Mouse (Mus musculus) gastrocnemius, adult 8-10 months (tissue): ENCODE measurements around the gene Kmo. TPM values are rescaled to one million over a fixed set of nuclear protein-coding genes. Genes with fewer than 3 reads are reported as not detected.

ENCODE experiments used
- DNase-seq, 2 experiments: peaks; one replicate each; pipeline ENCODE4 v3.0.0; 2022; ENCODE audit warnings: low spot score in 2 of 2
- total RNA-seq, 4 experiments: library from RNA; stranded (reverse); gene quantifications; 2 replicates each; pipeline ENCODE4 v1.2.4; 2022

The Kmo gene
- total RNA-seq: under 1 TPM in 1 of 4 experiments, not detected in 3; 0.11 TPM

GRCm38 (mm10) chr1:175619814-175620431, at the start of gene Kmo:
Kmo (plus strand) TSS chr1:175620381.
- no peak for DNase-seq

GRCm38 (mm10) chr1:175574129-175574528, 46.1 kb upstream of the Kmo start:
- no peak for DNase-seq

GRCm38 (mm10) chr1:175578425-175579096, 41.6 kb upstream of the Kmo start:
- DNase-seq: no peak

GRCm38 (mm10) chr1:175579598-175580235, 40.5 kb upstream of the Kmo start:
- no peak for DNase-seq

- DNase-seq: no peak
Observed at GRCm38 (mm10) chr1:175580346-175580745, 39.8 kb upstream of the Kmo start.

GRCm38 (mm10) chr1:175582799-175583198, 37.4 kb upstream of the Kmo start:
- DNase-seq: no peak

- DNase-seq: no peak
Observed at GRCm38 (mm10) chr1:175585267-175585666, 34.9 kb upstream of the Kmo start.

GRCm38 (mm10) chr1:175586656-175587055, 33.5 kb upstream of the Kmo start:
- no peak for DNase-seq

GRCm38 (mm10) chr1:175592832-175593231, 27.3 kb upstream of the Kmo start:
- DNase-seq: no peak

- no peak for DNase-seq
Observed at GRCm38 (mm10) chr1:175602231-175602630, 17.9 kb upstream of the Kmo start.

GRCm38 (mm10) chr1:175603390-175603789, 16.8 kb upstream of the Kmo start:
- no peak for DNase-seq

- no peak for DNase-seq
Observed at GRCm38 (mm10) chr1:175607308-175607707, 12.9 kb upstream of the Kmo start.

- no peak for DNase-seq
Observed at GRCm38 (mm10) chr1:175607838-175608585, 12.2 kb upstream of the Kmo start.

GRCm38 (mm10) chr1:175608708-175609107, 11.5 kb upstream of the Kmo start:
- no peak for DNase-seq

- no peak for DNase-seq
Observed at GRCm38 (mm10) chr1:175614992-175615391, 5.2 kb upstream of the Kmo start.

GRCm38 (mm10) chr1:175623656-175624055, 3.5 kb downstream of the Kmo start:
- no peak for DNase-seq

GRCm38 (mm10) chr1:175625257-175625879, 5.2 kb downstream of the Kmo start, which contains the start of gene Fh1:
Fh1 (minus strand) TSS chr1:175625635.
- DNase-seq: peak; percentile 94

- no peak for DNase-seq
Observed at GRCm38 (mm10) chr1:175625990-175626692, 6.0 kb downstream of the Kmo start.

GRCm38 (mm10) chr1:175629248-175629647, 9.1 kb downstream of the Kmo start:
- no peak for DNase-seq

GRCm38 (mm10) chr1:175630345-175630744, 10.2 kb downstream of the Kmo start:
- DNase-seq: no peak

- DNase-seq: no peak
Observed at GRCm38 (mm10) chr1:175631080-175631479, 10.9 kb downstream of the Kmo start.
